Mouse (Mus musculus): Measurements from ENCODE around the gene Ppp4r4. TPM values are rescaled to one million over a fixed set of nuclear protein-coding genes. Genes with fewer than 3 reads are reported as not detected.

Gene Ppp4r4
- polyA plus RNA-seq, 1 experiment, result 0.09 TPM

GRCm38 (mm10) chr12:103615141-103615540 is 83.1 kb downstream of the Ppp4r4 start:
- Histone ChIP-seq H3K4me3 (ENCODE audit: insufficient read depth, poor library complexity, severe bottlenecking) (no peak overlapping the region), H3ac (ENCODE audit: control insufficient read depth, insufficient read length, low read depth) (no peak overlapping the region), H3K79me3 (ENCODE audit: low read depth) (no peaks in the 10 kb centered on the region), H3K27me3 (ENCODE audit: control insufficient read depth, insufficient read depth, insufficient read length) (no peaks in the 10 kb centered on the region), H3K36me3 (ENCODE audit: control insufficient read depth, insufficient read depth) (no peaks in the 10 kb centered on the region), H3K79me2 (ENCODE audit: control insufficient read depth, insufficient read depth) (no peaks in the 10 kb centered on the region)
- TF ChIP-seq CTCF (IDR thresholded peaks at IDR 0.05; ENCODE audit: control insufficient read depth, insufficient read depth, insufficient read length) (no peak), FOSL1 (IDR thresholded peaks at IDR 0.05; ENCODE audit: insufficient read depth, low read length, poor library complexity, severe bottlenecking) (no peak)

- H3ac ChIP-seq (ENCODE audit: control insufficient read depth, insufficient read length, low read depth), result no peak overlapping the region
Measured at GRCm38 (mm10) chr12:103615734-103616133, 83.7 kb downstream of the Ppp4r4 start.

GRCm38 (mm10) chr12:103616860-103617261 is 84.8 kb downstream of the Ppp4r4 start:
- H3K36me3 ChIP-seq (ENCODE audit: control insufficient read depth, insufficient read depth), result no peaks in the 10 kb centered on the region
- no peaks in the 10 kb centered on the region for H3K79me3 ChIP-seq (ENCODE audit: low read depth)
- H3K79me2 ChIP-seq (ENCODE audit: control insufficient read depth, insufficient read depth), result no peaks in the 10 kb centered on the region
- TF ChIP-seq CEBPB (IDR thresholded peaks at IDR 0.05; ENCODE audit: low read depth), result no peak
- H3ac ChIP-seq (ENCODE audit: control insufficient read depth, insufficient read length, low read depth), result no peak overlapping the region
- no peaks in the 10 kb centered on the region for H3K27me3 ChIP-seq (ENCODE audit: control insufficient read depth, insufficient read depth, insufficient read length)
- H3K4me3 ChIP-seq (ENCODE audit: insufficient read depth, poor library complexity, severe bottlenecking), result no peak overlapping the region

More at GRCm38 (mm10) chr12:103615734-103616133, 83.7 kb downstream of the Ppp4r4 start:
- H3K27me3 ChIP-seq (ENCODE audit: control insufficient read depth, insufficient read depth, insufficient read length), result no peaks in the 10 kb centered on the region
- no peaks in the 10 kb centered on the region for H3K36me3 ChIP-seq (ENCODE audit: control insufficient read depth, insufficient read depth)
- no peaks in the 10 kb centered on the region for H3K79me3 ChIP-seq (ENCODE audit: low read depth)
- no peak overlapping the region for H3K4me3 ChIP-seq (ENCODE audit: insufficient read depth, poor library complexity, severe bottlenecking)
- TF ChIP-seq FOSL1 (IDR thresholded peaks at IDR 0.05; ENCODE audit: insufficient read depth, low read length, poor library complexity, severe bottlenecking), result no peak
- TF ChIP-seq MYOG (IDR thresholded peaks at IDR 0.05; ENCODE audit: control insufficient read depth, extremely low read depth, insufficient read length), result no peak
- no peak for TF ChIP-seq MAX (IDR thresholded peaks at IDR 0.05)
- no peak for TF ChIP-seq MYOD1 (IDR thresholded peaks at IDR 0.05; ENCODE audit: control insufficient read depth, insufficient read length, low read depth)
- no peak for TF ChIP-seq USF1 (IDR thresholded peaks at IDR 0.05; ENCODE audit: low read depth)
- TF ChIP-seq CEBPB (IDR thresholded peaks at IDR 0.05; ENCODE audit: low read depth), result no peak
- no peak for TF ChIP-seq CTCF (IDR thresholded peaks at IDR 0.05; ENCODE audit: control insufficient read depth, insufficient read depth, insufficient read length)
- no peaks in the 10 kb centered on the region for H3K79me2 ChIP-seq (ENCODE audit: control insufficient read depth, insufficient read depth)

- Histone ChIP-seq H3ac (ENCODE audit: control insufficient read depth, insufficient read length, low read depth) (no peak within 1 kb of the TSS), H3K27me3 (ENCODE audit: control insufficient read depth, insufficient read depth, insufficient read length) (peaks cover 5% of the 10 kb centered on the region), H3K79me3 (ENCODE audit: low read depth) (no peaks in the 10 kb centered on the region), H3K79me2 (ENCODE audit: control insufficient read depth, insufficient read depth) (no peaks in the 10 kb centered on the region), H3K36me3 (ENCODE audit: control insufficient read depth, insufficient read depth) (no peaks in the 10 kb centered on the region), H3K4me3 (ENCODE audit: insufficient read depth, poor library complexity, severe bottlenecking) (no peak within 1 kb of the TSS)
- TF ChIP-seq MAX (IDR thresholded peaks at IDR 0.05), result no peak
- no peak for TF ChIP-seq CTCF (IDR thresholded peaks at IDR 0.05; ENCODE audit: control insufficient read depth, insufficient read depth, insufficient read length)
- TF ChIP-seq USF1 (IDR thresholded peaks at IDR 0.05; ENCODE audit: low read depth), result no peak
- TF ChIP-seq FOSL1 (IDR thresholded peaks at IDR 0.05; ENCODE audit: insufficient read depth, low read length, poor library complexity, severe bottlenecking), result no peak
- no peak for TF ChIP-seq CEBPB (IDR thresholded peaks at IDR 0.05; ENCODE audit: low read depth)
- TF ChIP-seq MYOG (IDR thresholded peaks at IDR 0.05; ENCODE audit: control insufficient read depth, extremely low read depth, insufficient read length), result no peak
- TF ChIP-seq MYOD1 (IDR thresholded peaks at IDR 0.05; ENCODE audit: control insufficient read depth, insufficient read length, low read depth), result no peak
Measured at GRCm38 (mm10) chr12:103631203-103631612, 99.1 kb downstream of the Ppp4r4 start, which contains the start of gene Serpina10. Gene Serpina10 (minus strand): TSS chr12:103631444.

GRCm38 (mm10) chr12:103634430-103634829 is 102.3 kb downstream of the Ppp4r4 start:
- TF ChIP-seq CTCF (IDR thresholded peaks at IDR 0.05; ENCODE audit: control insufficient read depth, insufficient read depth, insufficient read length) (no peak), MYOG (IDR thresholded peaks at IDR 0.05; ENCODE audit: control insufficient read depth, extremely low read depth, insufficient read length) (no peak)
- peaks cover 5% of the 10 kb centered on the region for H3K27me3 ChIP-seq (ENCODE audit: control insufficient read depth, insufficient read depth, insufficient read length)

GRCm38 (mm10) chr12:103635846-103636245 is 103.8 kb downstream of the Ppp4r4 start:
- H3K79me3 ChIP-seq (ENCODE audit: low read depth), result no peaks in the 10 kb centered on the region
- H3ac ChIP-seq (ENCODE audit: control insufficient read depth, insufficient read length, low read depth), result no peak overlapping the region
- H3K79me2 ChIP-seq (ENCODE audit: control insufficient read depth, insufficient read depth), result no peaks in the 10 kb centered on the region
- no peaks in the 10 kb centered on the region for H3K27me3 ChIP-seq (ENCODE audit: control insufficient read depth, insufficient read depth, insufficient read length)
- no peak overlapping the region for H3K4me3 ChIP-seq (ENCODE audit: insufficient read depth, poor library complexity, severe bottlenecking)
- TF ChIP-seq MYOD1 (IDR thresholded peaks at IDR 0.05; ENCODE audit: control insufficient read depth, insufficient read length, low read depth) (no peak), MYOG (IDR thresholded peaks at IDR 0.05; ENCODE audit: control insufficient read depth, extremely low read depth, insufficient read length) (no peak), CTCF (IDR thresholded peaks at IDR 0.05; ENCODE audit: control insufficient read depth, insufficient read depth, insufficient read length) (no peak), FOSL1 (IDR thresholded peaks at IDR 0.05; ENCODE audit: insufficient read depth, low read length, poor library complexity, severe bottlenecking) (no peak), CEBPB (IDR thresholded peaks at IDR 0.05; ENCODE audit: low read depth) (no peak), MAX (IDR thresholded peaks at IDR 0.05) (no peak), USF1 (IDR thresholded peaks at IDR 0.05; ENCODE audit: low read depth) (no peak)
- H3K36me3 ChIP-seq (ENCODE audit: control insufficient read depth, insufficient read depth), result no peaks in the 10 kb centered on the region

More at GRCm38 (mm10) chr12:103634430-103634829, 102.3 kb downstream of the Ppp4r4 start:
- no peaks in the 10 kb centered on the region for H3K36me3 ChIP-seq (ENCODE audit: control insufficient read depth, insufficient read depth)
- no peaks in the 10 kb centered on the region for H3K79me2 ChIP-seq (ENCODE audit: control insufficient read depth, insufficient read depth)
- no peak overlapping the region for H3ac ChIP-seq (ENCODE audit: control insufficient read depth, insufficient read length, low read depth)
- H3K4me3 ChIP-seq (ENCODE audit: insufficient read depth, poor library complexity, severe bottlenecking), result no peak overlapping the region
- no peaks in the 10 kb centered on the region for H3K79me3 ChIP-seq (ENCODE audit: low read depth)

All from C2C12 (cell line).